Mouse (Mus musculus) T-cell, adult 2 months (primary cell): ENCODE results near the gene Nuf2.

Source experiments
- DNase-seq: peaks from one replicate; pipeline ENCODE4 v3.0.0; 2022; ENCODE audit warnings: low spot score

Nuf2 gene

GRCm38 (mm10) chr1:169467791-169468190 lies 63.5 kb downstream of the Nuf2 start:
- no peak for DNase-seq

GRCm38 (mm10) chr1:169462386-169463115 lies 68.7 kb downstream of the Nuf2 start:
- no peak for DNase-seq

GRCm38 (mm10) chr1:169459071-169459782 lies 72.0 kb downstream of the Nuf2 start:
- DNase-seq = no peak
